Mouse (Mus musculus) frontal cortex, postnatal 25 days (tissue): ENCODE data around the gene Myo1h.

Experiments
- DNase-seq, 2 experiments: peaks; one replicate each; pipeline ENCODE4 v3.0.0; 2022; ENCODE audit warnings: low spot score in 2 of 2

The Myo1h gene

DNA sequence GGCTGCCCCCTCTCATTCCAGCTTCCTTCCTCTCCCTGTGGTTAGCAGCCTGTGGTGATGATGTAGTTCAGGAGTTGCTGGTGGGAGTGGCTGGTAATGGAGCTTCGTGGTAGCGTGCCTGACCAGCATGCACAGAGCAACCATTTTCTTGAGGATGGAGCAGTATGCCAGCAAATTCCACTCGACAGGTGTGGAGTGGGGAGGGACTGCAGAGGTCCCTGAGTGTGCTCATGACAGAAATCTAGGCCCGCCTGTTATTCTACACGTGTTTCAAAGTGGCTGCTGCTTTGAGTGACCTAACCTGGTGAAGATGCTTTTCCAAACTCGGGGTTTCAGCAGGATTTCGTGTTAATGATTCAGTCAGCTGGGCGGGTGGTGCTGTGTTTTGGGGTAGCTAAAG lies 95.5 kb downstream of the Myo1h start:
- DNase-seq = no peak

DNA sequence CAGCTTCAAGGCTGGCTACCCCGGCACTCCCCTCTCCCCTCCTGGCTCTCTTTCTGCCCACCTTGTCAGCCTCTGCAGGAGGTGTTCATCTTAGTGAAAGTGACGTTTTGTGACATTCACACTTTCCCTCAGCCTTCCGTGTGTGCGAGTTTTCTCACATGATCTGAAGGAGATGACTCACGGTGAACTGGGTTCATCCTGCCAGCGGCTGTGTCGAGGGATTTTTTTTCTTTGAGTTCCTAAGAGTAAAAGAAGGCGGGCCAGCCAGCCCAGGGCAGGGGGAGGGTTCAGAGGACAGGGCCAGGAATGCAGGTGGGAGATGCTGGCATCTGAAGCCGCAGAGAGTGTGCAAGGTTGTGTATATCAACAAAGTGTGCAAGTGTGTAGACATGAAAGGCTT lies 104.2 kb downstream of the Myo1h start:
- DNase-seq = no peak

DNA sequence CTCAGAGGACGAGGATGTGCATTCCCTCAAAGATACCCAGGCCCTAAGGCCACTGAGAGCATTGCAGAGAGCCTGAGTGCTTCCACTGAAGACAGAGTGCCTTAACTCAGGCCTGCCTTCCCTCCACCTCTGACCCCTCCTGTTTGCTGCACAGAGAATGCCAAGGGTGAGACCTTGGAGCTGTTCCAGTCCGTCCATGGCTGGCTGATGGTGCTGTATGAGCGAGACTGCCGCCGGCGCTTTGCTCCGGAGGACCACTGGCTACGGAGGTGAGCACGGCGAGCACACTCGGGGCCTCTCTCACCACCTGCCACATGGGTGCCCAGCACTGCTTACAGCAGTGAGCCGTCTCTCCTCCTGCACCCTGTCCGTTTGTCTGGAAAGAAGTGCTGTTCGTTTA lies 117.6 kb downstream of the Myo1h start:
- no peak for DNase-seq

DNA sequence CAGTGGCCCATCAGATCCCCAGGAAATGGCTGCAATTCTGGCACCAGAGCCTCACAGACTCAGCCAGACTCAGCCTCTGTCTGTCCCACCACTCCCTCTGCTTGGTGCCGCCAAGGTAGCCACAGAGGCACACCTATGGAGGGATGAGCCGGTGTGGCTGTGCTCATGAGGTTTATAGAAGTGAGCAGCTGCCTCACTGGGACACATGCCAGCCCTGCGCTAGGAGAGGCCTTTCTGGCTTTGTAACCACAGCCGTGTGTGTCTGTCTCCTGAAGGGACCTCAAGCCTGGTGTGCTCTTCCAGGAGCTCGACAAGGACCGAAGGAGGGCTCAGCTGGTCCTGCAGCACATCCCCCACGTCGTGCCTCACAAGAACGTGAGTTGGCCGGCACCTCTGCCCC lies 118.3 kb downstream of the Myo1h start:
- no peak for DNase-seq

DNA sequence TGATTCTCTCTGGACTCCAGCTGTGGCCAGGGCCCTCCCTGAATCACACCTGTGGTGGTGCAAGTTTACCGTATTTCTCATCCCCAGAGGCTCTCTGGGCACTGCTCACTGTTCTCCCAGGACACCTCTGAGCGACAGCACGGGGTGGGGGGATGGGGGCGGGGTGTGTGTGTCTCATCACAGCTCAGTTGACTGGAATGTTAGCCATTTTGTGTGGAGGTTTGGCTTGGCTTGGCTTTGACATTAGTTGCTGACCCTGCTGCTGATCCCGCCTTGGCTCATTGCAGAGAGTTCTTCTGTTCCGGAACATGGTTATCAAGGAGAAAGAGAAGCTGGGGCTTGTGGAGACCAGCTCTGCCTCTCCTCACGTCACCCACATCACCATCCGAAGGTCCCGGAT lies 118.8 kb downstream of the Myo1h start:
- DNase-seq = no peak

DNA sequence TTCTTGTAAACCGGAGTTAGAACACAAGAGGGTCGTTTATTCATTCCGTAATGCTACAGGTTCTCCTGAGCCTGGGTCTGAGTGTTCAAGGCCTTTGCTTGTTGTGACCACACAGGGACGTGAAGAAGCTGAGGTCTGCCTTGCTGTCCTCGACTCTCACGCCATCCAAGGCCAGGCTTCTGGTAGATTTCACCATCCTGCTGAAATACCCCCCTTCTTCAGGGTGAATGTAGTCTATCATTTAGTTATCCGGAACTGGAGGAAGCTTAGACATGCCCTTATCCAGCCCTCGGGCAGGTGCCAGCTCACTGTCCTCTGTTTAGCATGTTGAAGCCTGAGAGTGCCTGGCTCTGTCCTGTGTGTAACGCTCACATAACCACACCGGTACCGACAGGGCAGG lies 119.9 kb downstream of the Myo1h start:
- no peak for DNase-seq

DNA sequence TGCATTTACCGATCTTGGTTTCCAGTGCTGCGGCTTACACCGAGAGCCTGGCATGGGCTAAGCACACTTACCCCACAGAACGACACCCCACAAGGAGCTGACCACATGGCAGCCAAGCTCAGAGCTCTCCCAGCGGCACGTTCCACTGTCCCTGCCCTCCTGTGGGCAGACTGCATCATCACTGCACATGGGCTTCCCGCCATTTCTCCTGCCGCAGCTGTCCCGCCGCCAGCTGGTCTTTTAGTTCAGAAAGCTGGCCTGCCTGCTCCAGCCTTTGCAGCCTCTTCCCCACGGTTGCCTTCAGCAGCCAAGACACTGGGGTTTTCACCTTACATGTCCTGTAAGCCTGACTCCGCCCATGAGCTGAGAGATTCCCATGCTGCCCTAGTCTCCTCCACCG lies 121.5 kb downstream of the Myo1h start:
- DNase-seq = no peak

DNA sequence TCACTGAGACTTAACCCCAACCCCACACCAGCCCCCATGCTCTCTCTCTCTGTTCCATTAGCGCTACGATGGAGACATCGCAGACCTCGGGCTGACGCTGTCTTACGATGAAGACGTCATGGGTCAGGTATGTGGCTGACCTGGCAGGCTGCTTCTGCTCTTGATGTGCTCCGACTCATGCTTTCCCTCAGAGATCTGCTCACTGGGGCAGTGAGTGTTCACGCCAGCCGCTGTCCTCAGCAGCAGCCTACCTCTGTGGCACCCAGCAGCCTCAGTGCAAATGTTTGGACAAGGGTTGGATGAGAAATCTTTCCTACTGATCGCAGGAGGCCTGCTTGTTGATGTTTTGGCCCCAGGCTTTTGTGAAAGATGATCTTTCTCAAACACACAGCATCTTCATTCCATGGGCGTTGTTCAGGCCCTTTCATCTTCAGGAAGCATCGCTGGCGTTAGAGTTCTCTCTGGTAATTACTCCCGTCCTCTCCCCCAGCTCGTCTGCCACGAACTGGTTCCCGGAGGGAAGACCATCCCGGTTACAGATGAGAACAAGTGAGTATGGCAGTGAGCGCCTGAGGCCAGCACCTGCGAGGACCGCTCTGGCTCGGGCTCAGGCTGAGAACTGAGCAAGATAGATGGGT lies 123.5 kb downstream of the Myo1h start:
- no peak for DNase-seq

DNA sequence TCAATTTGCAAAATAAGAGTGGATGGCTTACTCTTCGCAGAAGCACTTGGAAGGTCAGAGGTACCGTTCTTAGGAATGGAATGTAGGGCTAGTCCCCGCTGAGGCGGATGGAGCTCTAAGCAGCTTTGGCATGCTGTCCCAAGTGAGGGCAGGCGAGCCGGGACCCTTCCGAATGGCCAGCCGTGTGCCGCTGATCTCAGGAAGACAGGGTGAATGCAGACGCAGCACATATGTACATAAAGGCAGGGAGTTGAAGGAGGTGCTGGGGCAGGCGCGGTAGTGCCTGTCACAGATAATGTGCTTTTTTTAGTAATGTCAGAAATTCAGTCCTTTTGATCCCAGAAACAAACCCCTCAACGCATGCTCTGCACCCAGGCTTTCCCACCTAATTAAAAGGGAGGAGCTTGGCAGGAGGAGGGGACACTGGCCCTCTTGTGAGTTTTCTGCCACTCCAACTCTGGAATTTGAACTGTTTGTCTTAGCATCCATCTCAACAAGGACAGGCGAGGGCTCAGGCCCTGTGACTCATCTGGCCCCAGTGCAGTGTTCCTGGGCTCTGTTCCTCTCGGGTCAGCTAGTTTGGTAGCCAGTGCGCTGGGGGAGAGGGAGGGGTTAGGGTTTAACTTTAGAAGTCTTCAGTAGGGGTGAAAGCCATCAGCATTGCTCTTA lies 124.2 kb downstream of the Myo1h start:
- DNase-seq = no peak
